Mouse (Mus musculus): ENCODE results near the gene Shoc2. TPM values are rescaled to one million over a fixed set of nuclear protein-coding genes. Genes with fewer than 3 reads are reported as not detected.

Shoc2 gene
- polyA plus RNA-seq, 1 experiment from 2014 or later, result 54.0 TPM

Other genes starting within 250 kb of the Shoc2 start
- gene Pdcd4, start 52.1 kb upstream of the Shoc2 start, polyA plus RNA-seq (2016; fragmentation: Nextera tagmentation; extraction: Ambion mirVana), result 38.1 and 56.1 TPM in 2 replicates
- gene Bbip1, start 321 bp downstream of the Shoc2 start, polyA plus RNA-seq (2016; fragmentation: Nextera tagmentation; extraction: Ambion mirVana), result 80.4 and 81.9 TPM in 2 replicates
- not detected in 2 replicates for gene Adra2a, start 99.8 kb downstream of the Shoc2 start, polyA plus RNA-seq (2016; fragmentation: Nextera tagmentation; extraction: Ambion mirVana)

Measured in limb, embryonic 10.5 days (tissue).